Mouse (Mus musculus) spleen, postnatal 10 days (tissue): ENCODE data around the gene Zc3h10.
"Not testable (repeated sequence)": the region's sequence is repeated elsewhere in the genome, so short reads cannot be mapped to it uniquely, and the experiment has no call there.

ENCODE experiments used
- DNase-seq, 2 experiments: peaks; one replicate each; pipeline ENCODE4 v3.0.0; 2021 to 2022; ENCODE audit warnings: low spot score in 2 of 2

Gene Zc3h10

DNA sequence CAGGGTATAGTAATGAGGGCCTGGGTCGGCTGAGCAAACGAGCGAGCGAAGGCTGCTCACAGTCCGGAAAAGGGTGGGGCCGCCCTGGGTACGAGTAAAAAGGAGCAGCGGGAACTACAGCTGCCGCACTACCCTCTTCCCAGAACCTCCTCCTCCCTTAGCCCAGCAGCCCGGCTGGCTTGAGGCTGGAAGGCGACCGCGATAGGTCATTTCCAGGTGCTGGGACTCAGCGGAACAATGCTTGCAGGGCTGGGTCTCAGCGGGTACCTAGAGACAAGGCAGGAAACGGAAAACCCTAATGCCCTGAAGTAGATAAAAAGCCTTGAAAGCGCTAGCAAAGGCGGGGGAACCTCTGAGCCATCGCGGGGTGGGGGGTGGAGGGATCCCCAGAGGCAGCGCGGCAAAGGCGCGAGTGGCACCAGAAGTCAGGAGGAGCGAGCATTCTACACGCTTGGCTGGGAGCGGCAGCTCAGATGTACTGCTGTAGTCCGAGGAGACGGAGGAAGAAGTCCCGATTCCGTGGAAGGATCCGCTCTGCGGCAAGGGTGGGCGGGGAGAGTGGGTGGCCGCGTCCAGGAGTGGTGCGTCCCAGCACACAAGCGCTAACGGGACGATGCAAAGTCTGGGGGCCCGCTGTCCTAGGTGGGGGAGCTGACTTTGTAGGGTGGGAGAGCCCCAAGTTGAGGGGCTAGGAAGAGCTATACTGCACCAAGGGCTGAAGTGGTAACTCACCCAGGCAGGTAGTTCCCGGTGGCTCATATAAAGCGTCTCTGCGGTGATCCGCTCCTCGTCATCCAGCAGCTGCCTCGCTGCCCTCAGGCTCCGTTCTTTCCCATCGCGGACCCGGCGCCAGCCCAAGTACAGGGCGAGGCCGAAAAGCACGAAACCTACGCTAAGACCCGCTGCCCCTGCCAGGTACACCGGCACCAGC lies 22.6 kb downstream of the Zc3h10 start:
- peak; percentile 77 to 84 for DNase-seq

DNA sequence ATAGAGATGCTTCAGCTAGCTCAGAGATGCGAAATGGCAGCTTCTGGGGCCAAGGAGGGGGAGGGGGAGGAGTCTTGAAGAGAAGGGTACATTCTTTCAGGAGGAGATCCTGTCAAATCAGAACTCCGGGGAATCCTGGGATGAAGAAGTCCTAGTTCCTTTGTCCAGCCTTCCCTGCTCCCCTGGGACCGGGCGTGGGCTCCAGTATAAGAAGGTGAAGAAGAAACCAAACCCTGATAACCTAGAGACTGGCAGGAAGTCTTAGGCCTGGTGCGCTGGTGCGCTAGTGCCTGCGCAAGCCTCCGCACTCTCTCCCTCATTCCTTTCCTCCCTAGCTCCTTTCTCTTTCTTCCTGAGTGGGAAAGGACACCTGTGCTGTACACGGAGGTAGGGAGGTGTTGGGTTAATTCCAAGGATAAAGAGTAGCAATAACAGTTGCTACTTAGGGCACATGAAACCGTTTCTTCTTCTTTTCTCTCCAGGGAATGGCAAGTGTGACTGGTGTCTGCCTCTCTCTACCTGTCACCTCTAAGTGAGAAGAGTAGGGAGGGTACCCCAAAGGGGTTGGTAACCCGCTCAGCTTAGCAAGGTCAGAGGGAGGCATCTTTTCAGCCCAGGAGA lies 23.4 kb downstream of the Zc3h10 start:
- peak in 1 of 2 experiments; percentile 41 for DNase-seq

DNA sequence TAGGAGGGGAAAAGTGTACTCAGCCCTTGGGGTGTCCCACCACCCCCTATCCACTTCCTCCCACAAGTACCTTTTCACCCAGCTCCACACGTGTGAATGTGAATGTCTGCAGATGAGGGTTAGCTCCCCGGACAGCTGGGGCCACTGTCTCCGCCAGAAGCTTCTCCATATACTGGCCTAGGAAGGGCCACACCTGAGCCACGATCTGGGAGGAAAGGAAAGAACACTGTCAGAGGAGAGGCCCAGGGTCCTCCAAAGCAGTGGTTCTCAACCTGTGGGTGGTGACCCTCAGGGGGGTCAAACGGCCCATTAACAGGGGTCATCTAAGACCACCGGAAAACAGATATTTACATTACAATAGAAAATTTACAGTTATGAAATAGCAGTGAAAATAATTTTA lies 25.2 kb downstream of the Zc3h10 start:
- DNase-seq: no peak

DNA sequence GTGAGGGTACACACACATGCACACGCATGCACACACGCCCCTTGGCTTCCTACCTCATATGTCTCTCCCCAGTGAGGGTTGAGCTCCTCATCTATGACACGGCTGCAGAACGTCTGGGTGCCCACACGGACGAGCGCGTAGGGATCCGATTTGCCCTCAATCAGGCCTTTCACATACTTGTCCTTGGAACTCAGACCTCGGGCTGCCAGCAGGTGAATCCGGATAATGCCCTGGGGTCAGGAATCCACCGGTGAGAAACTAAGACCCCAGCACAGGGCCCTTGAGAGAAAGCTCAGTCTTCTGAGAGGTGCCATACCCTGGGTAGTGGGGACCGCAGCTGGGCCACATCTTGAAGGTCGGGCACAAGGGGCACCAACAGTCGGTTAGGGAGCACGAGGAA lies 27.0 kb downstream of the Zc3h10 start:
- no peak for DNase-seq

DNA sequence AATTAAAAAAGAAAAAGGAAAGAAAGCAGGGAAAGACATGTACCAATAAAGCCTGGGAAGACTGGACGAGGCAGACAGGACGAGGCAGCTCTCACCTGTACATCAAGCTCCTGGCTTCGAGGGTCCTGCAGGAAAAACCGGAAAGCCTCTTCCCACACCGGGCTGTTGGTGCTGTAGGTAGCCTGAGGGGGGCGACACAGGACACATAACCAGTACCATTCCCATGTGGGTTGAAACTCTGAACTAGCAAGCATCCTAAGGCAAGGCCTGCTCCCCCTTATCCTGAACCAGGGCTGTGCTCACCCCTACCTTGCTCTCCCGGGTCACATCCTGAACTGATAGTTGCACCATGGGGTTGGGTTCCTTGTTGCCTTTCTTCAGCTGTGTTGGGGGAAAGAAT lies 28.7 kb downstream of the Zc3h10 start:
- peak in 1 of 2 experiments; percentile 59 for DNase-seq

DNA sequence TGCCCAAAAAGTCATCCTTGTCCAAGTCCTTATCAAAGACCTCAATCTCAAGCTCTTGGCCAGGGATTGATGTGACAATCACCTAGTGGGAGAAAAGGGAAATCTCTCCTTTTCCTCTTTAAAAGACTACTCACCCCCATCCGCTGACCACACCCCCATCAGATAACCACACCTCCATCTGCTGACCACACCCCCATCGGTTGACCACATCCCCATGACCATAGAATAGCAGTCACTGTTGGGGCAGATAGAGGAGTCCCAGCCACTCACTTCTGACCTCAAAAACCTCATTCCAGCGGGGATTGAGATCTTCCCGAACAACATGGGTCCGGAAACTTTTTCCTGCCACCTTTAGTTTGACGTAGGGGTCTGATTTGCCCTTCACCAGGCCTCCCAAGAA lies 30.9 kb downstream of the Zc3h10 start:
- DNase-seq: no peak

DNA sequence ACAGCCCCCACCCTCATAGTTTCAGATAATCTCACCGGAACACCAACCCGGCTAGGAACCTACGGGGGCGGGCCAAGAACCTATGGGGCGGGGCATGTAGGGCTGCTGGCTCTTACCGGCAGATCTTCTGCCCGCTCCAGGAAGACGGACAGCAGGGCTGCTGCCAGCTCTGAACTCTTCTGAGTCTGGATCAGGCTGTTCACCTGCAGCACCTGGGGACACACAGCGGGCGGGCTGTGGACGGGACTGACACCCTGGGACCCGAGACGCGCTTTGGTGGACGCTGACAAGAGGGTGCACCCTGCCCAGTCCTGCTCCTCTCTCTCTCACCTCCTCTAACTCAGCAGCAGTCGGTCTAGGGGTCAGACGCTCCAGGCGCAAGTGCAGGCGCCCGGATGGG lies 31.5 kb downstream of the Zc3h10 start:
- DNase-seq: no peak

DNA sequence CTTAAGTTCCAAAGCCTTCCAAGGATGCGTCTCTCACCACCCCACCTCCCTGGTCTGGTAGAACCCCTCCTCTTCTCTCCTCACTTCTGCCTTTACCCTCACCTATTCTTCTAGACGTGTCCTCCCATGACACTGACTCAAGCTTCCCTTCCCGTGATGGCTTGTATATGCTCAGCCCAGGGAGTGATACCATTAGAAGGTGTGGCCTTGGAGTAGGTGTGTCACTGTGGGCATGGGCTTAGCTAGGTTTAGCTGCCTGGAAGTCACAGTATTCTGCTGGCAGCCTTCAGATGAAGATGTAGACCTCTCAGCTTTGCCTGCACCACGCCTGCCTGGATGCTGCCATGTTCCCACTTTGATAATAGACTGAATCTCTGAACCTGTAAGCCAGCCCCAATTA lies 32.5 kb downstream of the Zc3h10 start:
- DNase-seq: no peak

DNA sequence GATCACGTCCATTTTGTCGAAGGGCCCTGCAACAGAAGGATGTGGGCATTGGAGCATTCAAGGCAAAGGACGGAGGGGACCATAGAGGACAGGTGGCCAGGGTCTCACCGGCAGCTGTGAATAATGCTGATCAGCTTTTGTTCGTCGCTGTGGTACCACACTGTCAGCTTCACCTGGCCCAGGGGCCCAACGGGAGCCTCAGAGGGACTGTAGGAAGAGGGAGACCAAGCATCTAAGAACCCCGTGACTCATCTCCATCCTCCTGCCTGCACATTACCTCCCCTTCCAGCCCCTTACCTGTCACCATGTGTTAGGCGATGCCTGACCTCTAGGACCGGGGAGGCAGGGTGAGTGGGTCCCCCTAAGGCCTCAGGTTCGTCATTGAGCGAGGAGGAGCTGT lies 35.8 kb downstream of the Zc3h10 start:
- no peak for DNase-seq

DNA sequence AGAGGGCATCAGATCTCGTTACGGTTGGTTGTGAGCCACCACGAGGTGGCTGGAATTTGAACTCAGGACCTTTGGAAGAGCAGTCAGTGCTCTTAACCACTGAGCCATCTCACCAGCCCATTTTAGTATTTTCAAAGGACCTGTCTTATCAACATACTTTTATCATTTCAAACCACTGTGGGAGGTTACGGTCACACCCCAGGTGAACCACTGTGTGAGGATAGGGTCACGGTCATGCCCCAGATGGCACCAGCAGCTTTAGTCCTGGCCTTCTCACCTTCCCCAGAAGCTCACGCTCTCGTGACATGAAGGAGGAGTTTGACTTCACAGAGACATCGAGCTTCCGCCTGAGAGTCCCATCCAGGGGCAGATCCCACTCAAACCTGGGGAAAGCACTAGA lies 36.4 kb downstream of the Zc3h10 start:
- DNase-seq: no peak

DNA sequence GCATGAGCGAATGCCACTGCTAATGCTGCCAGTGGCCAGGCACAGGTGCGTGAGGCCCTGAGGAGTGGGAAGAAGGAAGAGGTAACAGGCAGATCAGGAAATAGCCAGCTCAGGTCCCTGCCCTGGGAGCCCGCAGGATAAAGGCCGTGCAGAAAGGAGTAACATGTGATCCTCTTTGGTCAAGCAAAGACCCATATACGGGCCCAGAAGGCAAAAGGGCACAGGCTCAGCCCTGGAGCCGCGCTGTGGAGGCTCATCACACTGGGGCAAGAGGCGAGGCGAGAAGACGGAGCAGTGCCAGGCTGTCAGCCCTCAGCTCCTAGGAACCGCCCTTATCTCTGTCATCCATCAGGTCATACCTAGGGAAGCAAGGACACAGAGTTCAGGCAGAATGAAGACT lies 37.3 kb downstream of the Zc3h10 start:
- no peak for DNase-seq

DNA sequence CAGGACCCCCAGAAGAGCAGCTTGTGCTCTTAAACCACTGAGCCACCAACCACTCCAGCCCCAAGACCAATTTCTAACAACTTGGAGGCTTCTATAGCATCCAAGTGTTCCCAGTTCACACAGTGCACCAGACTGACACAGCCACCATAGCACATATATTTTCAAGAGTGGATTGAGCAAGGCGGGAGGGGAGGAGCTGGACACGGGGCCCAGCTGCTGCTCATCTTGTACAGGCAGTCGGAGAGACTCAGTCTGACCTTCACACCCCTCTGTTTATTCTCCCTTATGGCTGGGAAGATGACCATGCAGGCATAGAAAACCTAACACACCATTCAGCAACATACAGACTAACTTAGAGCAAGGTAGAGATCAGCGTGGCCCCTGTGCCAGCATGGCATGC lies 37.7 kb downstream of the Zc3h10 start:
- DNase-seq: no peak

DNA sequence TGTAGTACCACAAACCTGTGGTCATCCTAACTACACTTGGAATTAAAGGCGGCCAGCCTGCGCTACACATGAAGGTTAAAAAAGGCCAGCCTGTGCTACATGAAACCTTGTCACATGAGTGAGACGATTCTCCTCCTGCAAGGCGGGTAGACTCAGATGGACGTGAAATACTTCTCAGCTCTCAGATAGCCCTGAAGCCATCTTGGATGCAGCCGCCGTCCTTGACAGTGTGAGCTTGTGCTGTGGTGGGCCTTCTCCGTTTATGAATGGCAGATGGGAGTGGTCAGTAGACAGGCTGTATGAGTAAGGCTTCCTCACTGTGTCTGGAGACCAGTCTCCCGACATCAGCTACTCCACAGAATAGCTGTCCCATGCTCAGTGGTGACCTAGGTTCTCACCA lies 38.4 kb downstream of the Zc3h10 start:
- DNase-seq: no peak

DNA sequence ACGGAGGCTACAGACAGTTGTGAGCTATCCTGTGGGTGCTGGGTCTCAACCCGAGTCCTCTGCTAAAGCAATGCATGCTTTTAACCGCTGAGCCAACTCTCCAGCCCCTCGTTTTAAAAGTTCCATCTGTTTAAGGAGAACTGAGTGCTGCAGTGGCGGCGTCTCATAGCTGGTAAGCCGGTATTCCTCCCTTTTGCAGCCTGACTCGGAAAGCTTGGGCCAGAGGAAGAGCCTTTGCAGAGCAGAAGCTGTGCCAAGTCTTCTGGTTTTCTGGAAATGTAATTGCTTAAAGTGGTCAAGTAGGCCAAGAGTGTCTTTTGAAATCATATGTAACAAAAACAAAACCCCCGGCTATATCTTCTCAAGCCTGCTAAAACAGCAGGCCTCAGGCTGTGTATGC lies 39.3 kb downstream of the Zc3h10 start:
- no peak for DNase-seq

DNA sequence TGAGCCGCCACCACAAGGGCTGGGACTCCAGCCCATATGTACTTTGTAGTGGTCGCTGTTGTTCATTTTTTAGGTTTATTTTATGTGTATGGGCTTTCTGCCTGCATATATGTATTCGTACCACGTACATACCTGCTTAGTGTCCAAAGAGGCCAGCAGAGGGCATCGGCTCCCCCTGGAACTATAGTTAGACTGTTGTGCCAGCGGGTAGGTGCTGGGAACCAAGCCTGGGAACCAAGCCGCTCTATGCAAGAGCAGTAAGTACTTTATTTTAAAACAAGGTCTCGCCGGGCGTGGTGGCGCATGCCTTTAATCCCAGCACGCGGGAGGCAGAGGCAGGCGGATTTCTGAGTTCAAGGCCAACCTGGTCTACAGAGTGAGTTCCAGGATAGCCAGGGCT lies 41.6 kb downstream of the Zc3h10 start:
- DNase-seq: no peak

DNA sequence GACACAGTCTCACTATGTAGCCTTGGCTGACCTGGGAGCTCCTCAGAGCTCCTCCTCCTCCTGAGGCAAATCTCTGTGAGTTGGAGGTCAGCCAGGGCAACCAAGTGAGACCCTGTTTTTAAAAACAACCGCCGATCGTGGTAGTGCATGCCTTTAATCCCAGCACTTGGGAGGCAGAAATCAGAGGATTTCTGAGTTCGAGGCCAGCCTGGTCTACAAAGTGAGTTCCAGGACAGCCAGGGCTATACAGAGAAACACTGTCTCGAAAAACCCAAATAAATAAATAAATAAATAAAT lies 42.3 kb downstream of the Zc3h10 start:
- not testable (repeated sequence) for DNase-seq

DNA sequence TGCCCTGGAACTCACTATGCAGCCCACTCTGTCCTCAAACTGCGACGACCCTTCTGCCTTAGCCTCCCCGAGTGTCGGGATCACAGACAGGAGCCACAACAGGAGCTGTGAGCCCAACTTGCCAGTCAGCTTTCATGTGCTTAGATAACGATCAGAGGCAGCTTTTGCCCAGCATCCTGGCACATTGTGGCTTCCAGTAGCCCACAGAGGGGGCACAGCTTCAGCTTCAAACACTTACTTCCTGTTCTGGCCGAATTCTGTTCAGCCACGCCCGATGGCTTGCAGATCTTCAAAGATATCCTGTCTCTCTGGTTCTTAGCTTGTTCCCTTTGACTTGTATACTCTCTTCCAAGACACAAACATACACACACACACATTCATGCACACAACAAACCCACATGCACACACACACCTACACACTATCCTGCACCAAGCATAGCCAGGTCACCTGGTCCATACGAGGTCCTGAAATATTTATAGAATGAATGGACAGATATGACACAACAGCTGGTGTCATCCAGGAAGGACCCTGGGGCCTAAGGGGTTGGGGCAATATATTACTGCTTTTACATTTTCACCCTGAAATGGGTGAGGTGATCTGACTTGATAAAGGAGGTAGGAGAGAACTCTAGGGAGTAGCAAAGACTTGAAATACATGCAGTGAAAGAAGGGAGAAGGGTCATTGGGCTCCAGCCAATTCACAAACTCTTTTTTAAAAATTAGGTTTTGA lies 42.8 kb downstream of the Zc3h10 start:
- peak in 1 of 2 experiments; percentile 55 for DNase-seq

DNA sequence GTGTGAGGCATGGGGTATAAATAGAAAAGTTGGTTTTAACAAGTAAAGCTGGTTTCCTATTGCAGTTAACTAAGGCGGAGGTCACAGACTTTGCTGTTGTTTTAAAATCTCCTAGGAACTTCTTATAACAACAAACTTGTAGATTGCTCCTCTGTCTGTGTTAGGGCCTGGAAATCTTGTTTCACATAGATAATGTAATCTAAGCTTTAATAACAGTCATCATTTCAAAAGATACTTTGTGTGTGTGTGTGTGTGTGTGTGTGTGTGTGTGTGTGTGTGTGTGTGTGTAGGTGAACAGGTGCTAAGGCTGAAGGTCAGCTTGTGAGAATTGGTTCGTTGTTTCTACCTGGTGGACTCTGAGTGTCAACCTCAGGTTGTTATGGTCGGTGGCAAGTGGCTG lies 43.6 kb downstream of the Zc3h10 start:
- DNase-seq: no peak

DNA sequence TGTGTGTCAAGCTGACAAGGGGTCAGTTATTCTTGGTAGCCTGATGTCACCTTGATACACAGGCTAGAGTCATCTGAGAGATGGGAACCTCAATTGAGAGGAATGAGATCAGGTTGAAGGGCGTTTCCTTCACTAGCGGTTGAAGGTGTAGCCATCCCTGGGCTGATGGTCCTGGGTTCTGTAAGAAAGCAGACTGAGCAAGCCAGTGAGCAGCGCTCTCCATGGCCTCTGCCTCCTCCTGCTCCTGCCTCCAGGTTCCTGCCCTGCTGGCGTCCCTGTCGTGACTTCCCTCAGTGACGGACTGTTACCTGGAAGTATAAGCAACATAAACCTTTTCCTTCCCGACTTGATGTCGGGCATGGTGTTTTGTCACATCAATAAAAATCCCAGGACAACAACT lies 44.0 kb downstream of the Zc3h10 start:
- DNase-seq: no peak

DNA sequence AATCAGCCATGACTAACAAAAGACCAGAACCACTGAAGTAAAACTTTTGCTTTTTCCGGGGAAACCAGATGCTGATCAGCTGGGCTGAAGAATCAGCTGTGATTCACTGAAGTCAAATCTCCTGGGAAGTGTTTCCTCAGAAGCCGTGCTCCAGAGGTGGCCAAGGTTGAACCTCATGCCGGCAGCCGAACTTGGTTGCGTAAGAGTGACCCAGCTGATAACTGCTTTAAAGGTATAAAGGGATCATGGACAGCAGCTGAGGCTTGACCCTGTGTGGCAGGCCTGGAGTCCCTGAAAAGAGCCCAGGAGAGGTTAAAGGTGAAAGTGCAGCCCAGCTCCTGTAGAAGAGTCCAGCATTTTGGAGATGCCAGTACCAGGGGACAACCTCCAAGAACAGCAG lies 45.2 kb downstream of the Zc3h10 start:
- no peak for DNase-seq

DNA sequence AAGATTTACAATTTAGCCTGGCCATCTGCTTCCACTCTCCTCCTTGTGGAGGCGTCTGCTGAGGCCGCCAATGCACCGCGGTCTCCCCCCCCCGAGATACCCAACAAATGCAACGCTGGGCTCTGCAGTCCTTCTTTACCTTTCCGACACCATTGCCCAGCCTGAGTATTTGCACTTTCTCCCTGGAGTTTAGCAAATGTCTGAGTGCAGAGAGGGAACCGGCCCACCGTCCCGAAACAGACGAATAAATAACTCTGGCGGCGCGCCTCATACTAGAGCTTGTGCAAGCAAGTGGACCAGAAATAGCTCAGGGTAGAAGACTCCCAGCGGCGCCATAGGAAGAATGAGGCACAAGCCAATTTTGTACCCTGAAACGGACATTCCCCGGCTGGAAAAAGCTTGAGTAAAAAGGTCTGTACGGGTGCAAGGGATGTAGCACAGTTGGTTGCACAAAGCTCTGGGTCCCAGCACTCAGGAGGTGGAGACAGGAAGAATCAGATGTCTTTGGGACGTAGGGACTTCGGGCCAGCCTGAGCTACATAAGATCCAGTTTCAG lies 48.4 kb downstream of the Zc3h10 start:
- peak; percentile 62 to 63 for DNase-seq

DNA sequence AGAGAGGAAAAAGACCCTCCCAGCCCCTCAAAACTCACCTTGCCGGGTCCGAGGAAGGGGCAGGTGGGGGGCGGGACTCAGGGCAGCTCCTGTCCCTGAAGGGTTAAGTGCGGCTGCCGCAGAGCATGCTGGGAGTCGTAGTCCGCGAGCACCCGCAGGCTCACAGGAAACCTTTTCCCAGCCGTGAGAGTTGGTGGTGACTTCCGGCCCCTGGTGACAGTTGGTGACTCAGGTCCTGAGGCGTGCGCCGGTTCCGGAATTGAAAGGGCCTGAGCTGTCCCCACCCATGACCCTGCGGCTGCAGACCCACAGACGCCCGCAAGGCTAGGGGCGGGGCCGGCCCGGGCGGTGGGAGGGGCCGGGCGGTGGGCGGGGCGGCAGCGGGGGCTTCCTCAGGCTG lies 49.0 kb downstream of the Zc3h10 start, which contains the start of gene Myl6b:
Gene Myl6b (minus strand): TSS at position 96 of the 400 bp plus-strand sequence.
- DNase-seq: peak; percentile 95 to 97
